Mouse (Mus musculus) central nervous system, embryonic 14 days (tissue): ENCODE measurements around the gene Ptcd3. TPM values are rescaled to one million over a fixed set of nuclear protein-coding genes. Genes with fewer than 3 reads are reported as not detected.

Experiments
- polyA plus RNA-seq: library from polyadenylated mRNA; depleted of rRNA; stranded (reverse); fragments of >200 nt; gene quantifications from 2 replicates; pipeline ENCODE4 v1.2.3, GENCODE M21; 2012; rRNA removed

Gene Ptcd3
- 60.5 and 61.1 TPM in 2 replicates for polyA plus RNA-seq

GRCm38 (mm10) chr6:71908481-71909381, at the start of gene Ptcd3, which contains the start of gene Polr1a:
Gene Ptcd3 (minus strand): TSS chr6:71908750.
Gene Polr1a (plus strand): TSS chr6:71909053.

GRCm38 (mm10) chr6:71830690-71831580, 77.6 kb downstream of the Ptcd3 start, which contains the start of gene Immt:
Gene Immt (plus strand): TSS chr6:71831331.

Other genes starting within 250 kb of the Ptcd3 start
- gene Reep1, start 201.2 kb downstream of the Ptcd3 start, polyA plus RNA-seq, result 159 and 160 TPM in 2 replicates
- 16.4 and 18.7 TPM in 2 replicates for gene Mrpl35, start 81.8 kb downstream of the Ptcd3 start, polyA plus RNA-seq
- 85.9 and 86.5 TPM in 2 replicates for gene Immt, start 77.4 kb downstream of the Ptcd3 start, polyA plus RNA-seq
- 16.3 and 18.0 TPM in 2 replicates for gene Polr1a, start 303 bp upstream of the Ptcd3 start, polyA plus RNA-seq
- 28.6 and 32.2 TPM in 2 replicates for gene St3gal5, start 188.8 kb upstream of the Ptcd3 start, polyA plus RNA-seq